Mouse (Mus musculus) lung, postnatal 0 days (tissue): ENCODE measurements at regions not wholly inside any gene's neighbourhood (a gene's known extent, or its start where the extent isn't known, plus 50 kb on each side); places are given as distances from the start of the nearest gene placed in this dataset.

Source experiments
- CTCF ChIP-seq: IDR thresholded peaks from 2 replicates; pipeline ENCODE4 v1.5.1; 2016; ENCODE audit warnings: antibody characterized with exemption, mild to moderate bottlenecking
- EP300 ChIP-seq: IDR thresholded peaks from 2 replicates; pipeline ENCODE4 v1.6.1; 2016; ENCODE audit warnings: antibody characterized with exemption, mild to moderate bottlenecking, control low read depth

- TF ChIP-seq CTCF = no peak
- no peak for TF ChIP-seq EP300
Observed at GRCm38 (mm10) chr3:125289355-125289933, 114.4 kb upstream of the Ndst4 start.
